Mouse (Mus musculus): ENCODE data around the gene Itga6. TPM values are rescaled to one million over a fixed set of nuclear protein-coding genes. Genes with fewer than 3 reads are reported as not detected.

Itga6 gene
- polyA plus RNA-seq, 1 experiment = 26.0 TPM

GRCm38 (mm10) chr2:71735541-71736159, 9.8 kb upstream of the Itga6 start:
- no peak for TF ChIP-seq CTCF (IDR thresholded peaks at IDR 0.05; ENCODE audit: borderline replicate concordance, insufficient read depth, low read depth, low read length)
- TF ChIP-seq POLR2A (IDR thresholded peaks at IDR 0.05; ENCODE audit: borderline replicate concordance, insufficient read depth, low read length) = no peak
- DNase-seq = no peak
- H3K27me3 ChIP-seq (ENCODE audit: control insufficient read depth, insufficient read depth, low read length) = no peaks in the 10 kb centered on the region; the same call in 1 of the 2 replicates
- no peak overlapping the region for H3K4me3 ChIP-seq (replicated peaks; ENCODE audit: insufficient read depth, low read depth, low read length)
- no peak overlapping the region for H3K27ac ChIP-seq (ENCODE audit: insufficient read depth, low read length)
- H3K4me1 ChIP-seq (ENCODE audit: control insufficient read depth, insufficient read depth, low read length) = no peaks in the 10 kb centered on the region
- 93% methylated on average over 17 of the region's 17 CpGs for WGBS

- TF ChIP-seq CTCF (IDR thresholded peaks at IDR 0.05; ENCODE audit: borderline replicate concordance, insufficient read depth, low read depth, low read length) (no peak), POLR2A (IDR thresholded peaks at IDR 0.05; ENCODE audit: borderline replicate concordance, insufficient read depth, low read length) (no peak)
- no peak for DNase-seq
- WGBS = 94% methylated on average over 2 of the region's 2 CpGs
- H3K4me1 ChIP-seq (ENCODE audit: control insufficient read depth, insufficient read depth, low read length) = no peaks in the 10 kb centered on the region
- no peak overlapping the region for H3K4me3 ChIP-seq (replicated peaks; ENCODE audit: insufficient read depth, low read depth, low read length)
- H3K27ac ChIP-seq (ENCODE audit: insufficient read depth, low read length) = no peak overlapping the region
- no peaks in the 10 kb centered on the region; the same call in 1 of the 2 replicates for H3K27me3 ChIP-seq (ENCODE audit: control insufficient read depth, insufficient read depth, low read length)
Measured at GRCm38 (mm10) chr2:71736213-71736612, 9.2 kb upstream of the Itga6 start.

- TF ChIP-seq POLR2A (IDR thresholded peaks at IDR 0.05; ENCODE audit: borderline replicate concordance, insufficient read depth, low read length) = no peak
- no peak for TF ChIP-seq CTCF (IDR thresholded peaks at IDR 0.05; ENCODE audit: borderline replicate concordance, insufficient read depth, low read depth, low read length)
- Histone ChIP-seq H3K4me3 (replicated peaks; ENCODE audit: insufficient read depth, low read depth, low read length) (no peak overlapping the region), H3K27me3 (ENCODE audit: control insufficient read depth, insufficient read depth, low read length) (no peaks in the 10 kb centered on the region; the same call in 1 of the 2 replicates), H3K27ac (ENCODE audit: insufficient read depth, low read length) (no peak overlapping the region), H3K4me1 (ENCODE audit: control insufficient read depth, insufficient read depth, low read length) (no peaks in the 10 kb centered on the region)
- WGBS = 75% methylated on average over 9 of the region's 9 CpGs
- no peak for DNase-seq
Measured at GRCm38 (mm10) chr2:71739173-71739860, 6.1 kb upstream of the Itga6 start.

- no peak for DNase-seq
- TF ChIP-seq POLR2A (IDR thresholded peaks at IDR 0.05; ENCODE audit: borderline replicate concordance, insufficient read depth, low read length) = no peak
- no peak for TF ChIP-seq CTCF (IDR thresholded peaks at IDR 0.05; ENCODE audit: borderline replicate concordance, insufficient read depth, low read depth, low read length)
- WGBS = 62% methylated on average over 4 of the region's 4 CpGs
- H3K27ac ChIP-seq (ENCODE audit: insufficient read depth, low read length) = no peak overlapping the region
- no peaks in the 10 kb centered on the region for H3K4me1 ChIP-seq (ENCODE audit: control insufficient read depth, insufficient read depth, low read length)
- H3K4me3 ChIP-seq (replicated peaks; ENCODE audit: insufficient read depth, low read depth, low read length) = no peak overlapping the region
- no peaks in the 10 kb centered on the region; the same call in 1 of the 2 replicates for H3K27me3 ChIP-seq (ENCODE audit: control insufficient read depth, insufficient read depth, low read length)
Measured at GRCm38 (mm10) chr2:71742557-71742956, 2.9 kb upstream of the Itga6 start.

- H3K4me1 ChIP-seq (ENCODE audit: control insufficient read depth, insufficient read depth, low read length) = no peaks in the 10 kb centered on the region
- no peaks in the 10 kb centered on the region; the same call in 1 of the 2 replicates for H3K27me3 ChIP-seq (ENCODE audit: control insufficient read depth, insufficient read depth, low read length)
- H3K4me3 ChIP-seq (replicated peaks; ENCODE audit: insufficient read depth, low read depth, low read length) = no peak overlapping the region
- WGBS = 76% methylated on average over 7 of the region's 7 CpGs
- TF ChIP-seq CTCF (IDR thresholded peaks at IDR 0.05; ENCODE audit: borderline replicate concordance, insufficient read depth, low read depth, low read length) = no peak
- no peak for TF ChIP-seq POLR2A (IDR thresholded peaks at IDR 0.05; ENCODE audit: borderline replicate concordance, insufficient read depth, low read length)
- DNase-seq = no peak
- no peak overlapping the region for H3K27ac ChIP-seq (ENCODE audit: insufficient read depth, low read length)
Measured at GRCm38 (mm10) chr2:71743377-71743776, 2.0 kb upstream of the Itga6 start.

GRCm38 (mm10) chr2:71744320-71744719, 1.1 kb upstream of the Itga6 start:
- no peak overlapping the region for H3K27ac ChIP-seq (ENCODE audit: insufficient read depth, low read length)
- H3K27me3 ChIP-seq (ENCODE audit: control insufficient read depth, insufficient read depth, low read length) = no peaks in the 10 kb centered on the region
- no peak for TF ChIP-seq POLR2A (IDR thresholded peaks at IDR 0.05; ENCODE audit: borderline replicate concordance, insufficient read depth, low read length)
- TF ChIP-seq CTCF (IDR thresholded peaks at IDR 0.05; ENCODE audit: borderline replicate concordance, insufficient read depth, low read depth, low read length) = no peak
- H3K4me1 ChIP-seq (ENCODE audit: control insufficient read depth, insufficient read depth, low read length) = no peaks in the 10 kb centered on the region
- no peak for DNase-seq
- H3K4me3 ChIP-seq (replicated peaks; ENCODE audit: insufficient read depth, low read depth, low read length) = no peak overlapping the region
- 41% methylated on average over 9 of the region's 9 CpGs for WGBS

GRCm38 (mm10) chr2:71744861-71745507, 432 bp upstream of the Itga6 start:
- WGBS = 51% methylated on average over 11 of the region's 11 CpGs
- Histone ChIP-seq H3K27ac (ENCODE audit: insufficient read depth, low read length) (no peak overlapping the region), H3K27me3 (ENCODE audit: control insufficient read depth, insufficient read depth, low read length) (no peaks in the 10 kb centered on the region), H3K4me1 (ENCODE audit: control insufficient read depth, insufficient read depth, low read length) (no peaks in the 10 kb centered on the region), H3K4me3 (replicated peaks; ENCODE audit: insufficient read depth, low read depth, low read length) (no peak overlapping the region)
- TF ChIP-seq POLR2A (IDR thresholded peaks at IDR 0.05; ENCODE audit: borderline replicate concordance, insufficient read depth, low read length) (no peak), CTCF (IDR thresholded peaks at IDR 0.05; ENCODE audit: borderline replicate concordance, insufficient read depth, low read depth, low read length) (no peak)
- DNase-seq = no peak

Measured in cerebellum, adult 2 months (tissue).